Mouse (Mus musculus) T-helper 2 cell (primary cell): Measurements from ENCODE around the gene Spsb2.

Source experiments
- in situ Hi-C: fragments of 300-600 bp; cut with MboI, MseI; formaldehyde crosslinking; loops from one replicate; pipeline ENCODE4 v1.15.1; 2025; ENCODE audit warnings: high pct_unique_total_duplicates

Gene Spsb2

DNA sequence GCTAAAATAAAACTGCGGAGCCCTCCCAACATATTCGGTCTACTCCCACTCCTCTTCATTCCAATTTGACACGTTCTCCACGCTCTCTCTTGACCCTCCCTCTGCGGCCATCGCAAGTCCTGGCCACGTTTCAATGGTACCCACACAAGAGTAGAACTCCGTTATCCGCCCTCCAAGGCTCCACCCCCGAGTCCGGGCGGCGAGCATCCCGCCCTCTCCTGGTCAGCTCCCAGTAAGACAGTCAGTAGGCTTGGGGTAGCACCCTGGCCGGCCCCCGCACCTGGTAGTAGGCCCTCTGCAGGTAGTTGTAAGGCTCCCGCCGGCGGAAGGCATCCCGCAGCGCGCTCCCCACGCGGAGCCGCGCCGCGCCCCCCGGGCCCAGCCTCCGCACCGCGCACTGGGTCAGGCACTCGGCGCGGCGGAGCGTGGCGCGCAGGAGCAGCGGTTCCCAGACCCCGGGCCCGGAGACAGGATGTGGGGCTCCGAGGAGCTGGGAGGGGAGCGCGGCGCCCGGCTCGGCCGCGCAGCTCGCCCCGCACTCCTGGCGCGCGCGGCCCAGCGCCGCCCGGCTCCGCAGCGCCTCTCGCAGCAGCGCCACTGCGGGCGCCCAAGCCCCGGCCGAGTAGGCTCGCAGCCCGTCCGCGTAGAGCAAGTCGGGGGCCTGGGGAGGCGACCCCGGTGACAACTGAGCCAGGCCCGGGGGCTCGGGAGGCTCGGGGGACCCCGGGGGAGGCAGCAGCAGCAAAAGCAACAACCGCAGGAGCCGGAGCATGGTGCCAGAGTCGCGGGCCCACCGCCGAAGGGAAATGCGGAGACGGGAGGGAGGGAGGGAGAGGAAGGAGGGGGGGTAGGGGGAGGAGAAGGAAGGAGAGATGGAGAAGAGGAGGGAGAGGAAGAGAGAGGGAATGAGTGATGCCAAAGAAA, 48.7 kb downstream of the Spsb2 start, which contains the start of gene P3h3:
TSS of gene P3h3 (minus strand) at position 837 of the 924 bp plus-strand sequence.
- in situ Hi-C loops, result loop anchor here (5.0 to 10.0 kb wide), 2 partner anchors 75 to 178 kb away; partner anchors contain the start of genes Ing4 and Mlf2

DNA sequence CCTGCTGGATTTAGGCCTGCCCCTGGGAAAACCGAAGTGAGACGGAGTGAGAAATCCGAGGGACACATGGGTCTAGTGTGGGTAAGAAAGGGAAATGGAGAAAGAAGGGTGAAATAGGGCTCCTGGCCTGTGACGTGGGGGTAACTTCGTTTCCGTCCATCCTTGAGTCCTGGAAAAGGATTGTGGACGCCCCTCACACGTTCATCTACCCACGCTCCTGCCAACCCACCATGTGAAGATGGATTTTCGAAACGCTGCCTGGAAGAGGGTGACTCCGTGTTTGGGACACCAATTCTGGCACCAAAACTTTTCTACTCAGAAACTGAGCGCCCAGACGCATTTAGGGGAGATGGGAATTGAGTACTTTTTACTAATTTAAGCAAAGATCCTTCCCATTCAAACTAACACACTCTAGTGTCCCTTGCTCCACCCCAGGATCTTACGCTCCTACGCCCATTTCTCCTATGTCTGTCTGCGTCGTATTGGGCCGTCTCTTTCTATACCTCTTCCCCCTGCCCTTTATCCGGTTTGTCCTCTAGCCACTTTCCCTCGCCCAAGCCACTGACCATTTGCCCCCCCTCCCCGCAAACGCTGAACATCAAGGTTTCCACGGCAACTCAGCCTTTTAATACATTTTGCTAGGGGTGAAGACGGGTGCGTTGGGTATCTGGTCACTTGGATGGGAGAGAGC, 49.5 kb downstream of the Spsb2 start:
- in situ Hi-C loops, result loop anchor here (5.0 to 10.0 kb wide), 2 partner anchors 74 to 177 kb away; partner anchors contain the start of genes Ing4 and Mlf2

DNA sequence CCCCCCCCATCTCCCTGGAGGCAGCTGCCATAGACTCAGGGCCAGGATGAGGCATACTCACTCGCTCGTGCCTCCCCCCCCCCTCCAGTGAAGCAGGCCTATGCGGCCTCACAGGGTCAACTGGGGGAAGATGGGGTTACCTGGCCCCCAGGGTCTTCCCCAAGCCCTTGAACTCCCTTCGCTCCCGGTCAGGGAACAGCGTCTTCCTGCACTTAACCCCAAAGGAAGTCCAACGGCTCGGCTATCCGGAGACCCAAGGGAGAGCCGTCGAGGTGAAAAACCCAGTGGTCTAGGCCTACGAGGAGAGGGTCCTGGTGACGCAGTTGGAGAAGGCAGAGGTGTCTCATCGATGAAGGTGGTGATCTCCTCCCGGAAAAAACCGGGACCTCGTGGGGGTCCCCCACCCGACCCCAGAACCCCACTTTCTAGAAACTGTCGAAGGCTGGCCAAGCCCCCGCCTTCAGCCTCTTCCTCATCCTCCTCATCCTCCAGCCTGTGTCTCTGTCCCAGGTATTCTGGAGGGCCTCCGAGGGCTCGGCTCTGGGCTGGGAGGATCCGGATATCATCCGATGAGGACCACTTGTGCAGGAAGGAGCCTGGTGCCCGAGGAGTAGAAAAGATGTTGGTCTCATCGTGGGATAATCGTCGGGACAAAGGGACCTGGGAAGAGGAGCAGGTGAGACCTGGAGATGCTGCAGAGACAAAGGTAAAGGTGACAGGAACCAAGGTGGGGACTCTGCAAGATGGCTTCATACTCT, 50.3 kb downstream of the Spsb2 start:
- in situ Hi-C loops, result loop anchor here (5.0 to 10.0 kb wide), 2 partner anchors 74 to 176 kb away; partner anchors contain the start of genes Ing4 and Mlf2

DNA sequence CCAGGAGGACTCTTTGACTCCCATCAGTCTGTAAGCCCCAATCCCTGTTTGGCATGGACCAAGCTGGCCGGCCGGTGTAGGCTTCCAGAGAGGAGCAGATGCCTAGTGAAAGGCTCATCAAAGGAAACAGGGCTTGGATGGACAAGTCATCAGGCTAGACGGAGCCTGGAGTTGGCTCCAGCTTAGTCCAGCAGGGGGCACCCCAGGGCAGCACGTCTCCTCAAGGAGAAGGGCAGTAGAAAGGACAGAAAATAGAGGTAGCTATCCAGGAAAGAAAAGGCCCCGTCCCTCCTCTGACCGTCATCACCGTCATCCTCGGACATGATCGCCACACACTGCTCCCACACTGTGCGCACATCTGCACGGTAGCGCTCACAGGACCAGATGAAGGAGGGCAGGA, 51.3 kb downstream of the Spsb2 start:
- in situ Hi-C loops, result loop anchor here (5.0 to 10.0 kb wide), 2 partner anchors 73 to 175 kb away; partner anchors contain the start of genes Ing4 and Mlf2
